Mouse (Mus musculus) G1E (cell line): ENCODE data around the gene Ccdc91.

Source experiments
- CTCF ChIP-seq: IDR thresholded peaks from 2 replicates; pipeline ENCODE4 v1.5.1; 2012; ENCODE audit warnings: low read depth, low read length, inconsistent platforms, mixed read lengths
- GATA1 ChIP-seq: IDR thresholded peaks from 2 replicates; pipeline ENCODE4 v1.6.1; 2012; ENCODE audit warnings: borderline replicate concordance, low read length, inconsistent platforms, mixed read lengths
- GATA2 ChIP-seq: IDR thresholded peaks from 2 replicates; pipeline ENCODE4 v1.6.1; 2012; ENCODE audit warnings: low read depth, low read length, inconsistent platforms, borderline replicate concordance
- POLR2AphosphoS5 ChIP-seq: IDR thresholded peaks from 2 replicates; pipeline ENCODE4 v1.6.1; 2012; ENCODE audit warnings: low read depth, low read length, inconsistent platforms; ENCODE audit not compliant: insufficient replicate concordance
- TAL1 ChIP-seq: conservative IDR thresholded peaks from 2 replicates; pipeline ENCODE4 v1.6.1; 2012; ENCODE audit warnings: low read depth, low read length, inconsistent platforms, mixed read lengths

DNA sequence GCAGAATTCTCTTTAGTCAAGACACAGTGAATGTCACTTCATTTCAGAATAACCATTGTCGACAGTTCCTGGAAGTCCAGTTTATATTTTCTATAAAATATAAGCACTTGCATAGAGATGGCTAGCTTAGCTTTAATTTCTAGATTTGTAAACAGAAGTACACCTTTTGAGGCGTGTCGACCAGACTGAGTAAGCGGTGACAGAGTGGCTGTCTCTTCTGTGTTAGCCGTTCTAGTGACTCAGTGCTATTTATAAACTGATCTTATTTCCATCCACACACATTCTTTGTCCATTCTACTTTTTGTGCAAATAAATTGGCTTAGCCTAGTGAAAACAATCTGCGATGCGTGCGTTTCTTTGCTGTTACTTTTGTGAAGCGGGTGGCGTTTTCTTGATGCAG, 30.9 kb downstream of the Ccdc91 start:
- TF ChIP-seq CTCF (no peak), POLR2AphosphoS5 (no peak), TAL1 (no peak), GATA1 (no peak), GATA2 (no peak)
